Mouse (Mus musculus): ENCODE data around the gene Ydjc. TPM values are rescaled to one million over a fixed set of nuclear protein-coding genes. Genes with fewer than 3 reads are reported as not detected.

Ydjc gene
- polyA plus RNA-seq, 1 experiment from 2014 or later, result 19.8 TPM

DNA sequence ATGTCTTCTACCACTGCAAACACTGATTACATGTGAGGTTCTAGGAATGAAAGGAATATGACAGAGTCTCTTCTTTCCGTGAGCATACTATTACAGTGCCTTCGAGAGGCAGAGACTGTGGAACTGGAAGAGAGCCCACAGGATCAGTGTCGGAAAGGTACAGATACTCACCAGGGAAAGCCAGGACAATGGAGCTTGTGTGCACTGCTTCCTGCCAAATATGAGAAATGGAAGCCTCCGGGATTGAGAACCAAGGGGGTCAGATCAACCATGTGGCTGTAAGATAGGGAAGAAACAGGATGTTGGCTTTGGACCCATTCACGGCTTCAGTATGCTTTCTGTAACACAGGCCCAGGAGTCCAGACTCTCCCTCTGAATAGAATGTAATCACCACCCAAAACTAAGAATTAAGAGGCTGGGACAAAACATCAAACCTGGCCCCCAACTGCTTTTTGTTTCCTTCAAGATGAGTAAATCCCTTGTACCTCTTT lies 27.1 kb upstream of the Ydjc start:
- no peak overlapping the region for H3K4me2 ChIP-seq (replicated peaks; ENCODE audit: low read depth)
- no peak for TF ChIP-seq CTCF (IDR thresholded peaks at IDR 0.05; ENCODE audit: low read depth)
- no peak for TF ChIP-seq EP300 (optimal IDR thresholded peaks at IDR 0.05)
- ATAC-seq (ENCODE audit: low FRiP score, low TSS enrichment), result no peak
- no peak overlapping the region for H3K4me3 ChIP-seq (ENCODE audit: low read depth, low read length)
- DNase-seq (ENCODE audit: low spot score), result no peak
- no peaks in the 10 kb centered on the region for H3K27me3 ChIP-seq (ENCODE audit: control insufficient read depth, insufficient read depth, low read length)
- no peak overlapping the region for H3K9ac ChIP-seq (ENCODE audit: low read length)
- H3K27ac ChIP-seq (replicated peaks), result no peak overlapping the region
- WGBS, result 89% methylated on average over 5 of the region's 5 CpGs
- no peaks in the 10 kb centered on the region for H3K9me3 ChIP-seq (ENCODE audit: control insufficient read depth, low read length)
- H3K36me3 ChIP-seq (ENCODE audit: control insufficient read depth, insufficient read depth, low read length), result no peaks in the 10 kb centered on the region
- no peaks in the 10 kb centered on the region for H3K4me1 ChIP-seq (replicated peaks; ENCODE audit: control insufficient read depth, insufficient read depth)

DNA sequence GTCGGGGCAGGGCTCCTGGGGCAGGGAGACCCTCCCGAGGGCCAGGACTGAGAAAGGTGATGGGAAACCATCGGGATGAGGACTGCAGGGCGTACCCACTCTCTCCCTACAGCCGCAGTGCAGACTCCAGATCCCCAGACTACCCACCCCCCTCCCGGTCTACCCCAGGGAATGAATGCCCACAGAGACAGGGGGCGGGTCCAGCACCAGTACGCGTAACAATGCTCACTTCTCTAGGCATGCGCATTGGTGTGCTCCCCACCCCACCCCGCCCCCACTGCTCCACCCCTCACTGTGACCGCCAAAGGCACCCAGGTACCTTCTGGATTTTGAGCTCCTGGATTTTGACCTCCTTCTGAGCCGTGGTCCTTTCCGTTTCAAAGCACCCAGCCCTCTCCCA lies 22.9 kb upstream of the Ydjc start:
- H3K4me2 ChIP-seq (replicated peaks; ENCODE audit: low read depth), result no peak overlapping the region
- no peak overlapping the region for H3K4me3 ChIP-seq (ENCODE audit: low read depth, low read length)
- 69% methylated on average over 13 of the region's 14 CpGs for WGBS

DNA sequence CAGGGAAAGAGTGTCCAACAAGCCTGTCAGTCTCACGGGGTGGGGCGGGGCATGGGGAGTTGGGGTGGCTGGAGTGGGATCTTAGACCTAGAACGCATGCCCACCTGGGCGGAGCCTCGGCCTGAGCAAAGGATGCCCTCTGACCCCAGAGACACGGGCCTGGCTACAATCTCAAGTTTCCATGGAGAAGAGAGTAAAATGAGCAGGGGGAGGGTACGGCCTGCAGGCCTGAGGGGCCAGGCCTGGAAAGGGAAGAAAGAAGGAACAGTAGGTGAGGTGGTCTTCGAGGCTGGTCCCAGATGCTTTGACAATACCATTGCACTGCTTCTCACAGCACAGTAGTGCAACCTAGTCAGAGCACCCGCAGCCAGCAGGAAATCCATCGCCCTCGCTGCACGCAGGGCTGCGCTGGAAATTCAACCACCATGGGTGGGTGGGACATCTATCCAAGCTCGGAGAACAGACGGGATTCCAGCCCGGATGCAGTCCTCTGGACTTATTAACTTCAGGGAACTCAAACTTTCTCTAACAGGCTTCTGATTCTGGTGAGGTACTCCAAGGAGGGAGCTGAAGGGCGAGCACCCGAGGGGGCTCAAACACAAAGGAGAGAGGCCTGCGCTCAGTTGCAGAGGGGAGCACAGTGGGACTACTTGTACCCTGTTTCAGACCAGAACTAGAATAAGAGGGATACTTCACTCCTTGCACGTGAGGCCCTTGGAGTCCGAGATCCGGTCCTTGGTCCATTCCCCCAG lies 20.1 kb upstream of the Ydjc start:
- peak; percentile 3; the same call in 1 of the 2 replicates for ATAC-seq (ENCODE audit: low FRiP score, low TSS enrichment)
- peak overlapping the region; percentile 32 for H3K4me3 ChIP-seq (ENCODE audit: low read depth, low read length)
- no peak overlapping the region; the same call in 1 of the 2 replicates for H3K27ac ChIP-seq (replicated peaks)
- H3K9me3 ChIP-seq (ENCODE audit: control insufficient read depth, low read length), result no peaks in the 10 kb centered on the region
- no peaks in the 10 kb centered on the region for H3K36me3 ChIP-seq (ENCODE audit: control insufficient read depth, insufficient read depth, low read length)
- DNase-seq (ENCODE audit: low spot score), result peak; percentile 27
- no peaks in the 10 kb centered on the region for H3K27me3 ChIP-seq (ENCODE audit: control insufficient read depth, insufficient read depth, low read length)
- 0 out of 2 replicates have a peak, but pooled peaks cover 3% of the 10 kb centered on the region for H3K4me1 ChIP-seq (replicated peaks; ENCODE audit: control insufficient read depth, insufficient read depth)
- peak overlapping the region; percentile 67 for H3K4me2 ChIP-seq (replicated peaks; ENCODE audit: low read depth)
- no peak for TF ChIP-seq CTCF (IDR thresholded peaks at IDR 0.05; ENCODE audit: low read depth)
- no peak for TF ChIP-seq EP300 (optimal IDR thresholded peaks at IDR 0.05)
- WGBS, result 7% methylated on average over 22 of the region's 22 CpGs
- peak overlapping the region; percentile 45 for H3K9ac ChIP-seq (ENCODE audit: low read length)

More for the DNA sequence above, 22.9 kb upstream of the Ydjc start:
- no peak overlapping the region for H3K27ac ChIP-seq (replicated peaks)
- H3K9me3 ChIP-seq (ENCODE audit: control insufficient read depth, low read length), result no peaks in the 10 kb centered on the region
- DNase-seq (ENCODE audit: low spot score), result no peak
- no peaks in the 10 kb centered on the region for H3K27me3 ChIP-seq (ENCODE audit: control insufficient read depth, insufficient read depth, low read length)
- no peaks in the 10 kb centered on the region for H3K36me3 ChIP-seq (ENCODE audit: control insufficient read depth, insufficient read depth, low read length)
- H3K4me1 ChIP-seq (replicated peaks; ENCODE audit: control insufficient read depth, insufficient read depth), result 0 out of 2 replicates have a peak, but pooled peaks cover 3% of the 10 kb centered on the region
- no peak for ATAC-seq (ENCODE audit: low FRiP score, low TSS enrichment)
- no peak overlapping the region for H3K9ac ChIP-seq (ENCODE audit: low read length)
- TF ChIP-seq EP300 (optimal IDR thresholded peaks at IDR 0.05) (no peak), CTCF (IDR thresholded peaks at IDR 0.05; ENCODE audit: low read depth) (no peak)

DNA sequence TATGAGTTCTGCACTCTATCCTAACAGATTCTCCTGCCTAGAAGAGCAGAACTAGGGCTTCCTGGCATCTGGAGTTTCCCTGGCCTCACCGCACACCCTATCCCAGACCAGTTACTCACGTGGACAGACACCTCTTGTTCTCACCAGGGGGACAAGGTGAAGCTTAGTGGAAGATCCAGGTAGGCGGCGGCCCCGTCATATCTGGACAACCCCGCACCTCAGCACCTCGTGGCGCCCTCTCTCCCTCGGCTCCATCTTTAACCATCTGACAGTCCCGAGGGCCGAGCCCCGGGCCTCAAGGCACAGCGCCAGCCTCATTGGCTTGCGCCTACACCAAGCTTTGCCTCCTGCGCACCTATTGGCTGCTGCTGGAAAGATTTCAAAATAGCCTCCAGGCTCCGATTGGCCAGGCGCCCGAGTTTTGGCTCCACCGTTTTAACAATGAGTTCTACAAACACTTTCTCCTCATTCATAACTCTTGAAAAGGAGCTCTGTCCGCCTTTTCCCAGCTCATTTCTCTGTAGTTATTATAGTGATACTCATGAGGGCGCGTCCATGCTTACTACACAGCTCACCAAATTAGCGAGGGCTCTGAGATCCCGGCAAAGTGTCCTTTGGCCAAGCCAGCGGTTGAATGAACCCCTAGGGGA lies 19.4 kb upstream of the Ydjc start, which contains the start of gene 2610318N02Rik:
Gene 2610318N02Rik (minus strand): TSS at position 297 of the 650 bp plus-strand sequence.
- DNase-seq (ENCODE audit: low spot score) (peak; percentile 85), ATAC-seq (ENCODE audit: low FRiP score, low TSS enrichment) (peak; percentile 88)
- H3K9me3 ChIP-seq (ENCODE audit: control insufficient read depth, low read length), result no peaks in the 10 kb centered on the region
- no peaks in the 10 kb centered on the region for H3K36me3 ChIP-seq (ENCODE audit: control insufficient read depth, insufficient read depth, low read length)
- TF ChIP-seq EP300 (optimal IDR thresholded peaks at IDR 0.05), result no peak
- peak; percentile 15; the same call in 1 of the 2 replicates for TF ChIP-seq CTCF (IDR thresholded peaks at IDR 0.05; ENCODE audit: low read depth)
- no peaks in the 10 kb centered on the region for H3K27me3 ChIP-seq (ENCODE audit: control insufficient read depth, insufficient read depth, low read length)
- no peak within 1 kb of the TSS; the same call in 1 of the 2 replicates for H3K27ac ChIP-seq (replicated peaks)
- H3K4me1 ChIP-seq (replicated peaks; ENCODE audit: control insufficient read depth, insufficient read depth), result 0 out of 2 replicates have a peak, but pooled peaks cover 3% of the 10 kb centered on the region
- peak within 1 kb of the TSS; percentile 32 for H3K4me3 ChIP-seq (ENCODE audit: low read depth, low read length)
- peak within 1 kb of the TSS; percentile 67 for H3K4me2 ChIP-seq (replicated peaks; ENCODE audit: low read depth)
- WGBS, result 3% methylated on average over 25 of the region's 25 CpGs
- peak within 1 kb of the TSS; percentile 45 for H3K9ac ChIP-seq (ENCODE audit: low read length)

DNA sequence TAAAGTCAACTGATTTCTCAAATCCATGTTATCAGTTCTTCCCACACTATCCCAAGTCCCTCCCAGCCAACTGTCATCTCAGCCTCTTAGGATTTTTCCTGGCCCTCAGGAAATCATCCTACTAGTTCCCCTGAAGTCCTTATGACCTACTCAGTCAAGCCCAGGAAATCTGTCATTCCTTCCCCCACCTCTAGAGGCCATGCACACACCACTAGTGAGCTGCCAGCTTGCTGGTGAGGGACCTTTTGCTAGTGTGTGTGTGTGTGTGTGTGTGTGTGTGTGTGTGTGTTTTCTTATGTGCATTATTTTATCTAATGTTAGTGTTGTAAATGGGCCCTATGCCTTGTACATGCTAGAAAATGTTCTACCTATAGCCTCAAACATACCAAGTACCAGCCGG lies 17.1 kb upstream of the Ydjc start:
- no peak overlapping the region for H3K27ac ChIP-seq (replicated peaks)

More for the DNA sequence above, 17.1 kb upstream of the Ydjc start:
- ATAC-seq (ENCODE audit: low FRiP score, low TSS enrichment), result no peak
- H3K4me1 ChIP-seq (replicated peaks; ENCODE audit: control insufficient read depth, insufficient read depth), result 0 out of 2 replicates have a peak, but pooled peaks cover 5% of the 10 kb centered on the region
- TF ChIP-seq CTCF (IDR thresholded peaks at IDR 0.05; ENCODE audit: low read depth), result peak; percentile 86
- TF ChIP-seq EP300 (optimal IDR thresholded peaks at IDR 0.05), result no peak
- H3K4me2 ChIP-seq (replicated peaks; ENCODE audit: low read depth), result no peak overlapping the region
- H3K36me3 ChIP-seq (ENCODE audit: control insufficient read depth, insufficient read depth, low read length), result no peaks in the 10 kb centered on the region
- H3K4me3 ChIP-seq (ENCODE audit: low read depth, low read length), result no peak overlapping the region
- no peaks in the 10 kb centered on the region for H3K9me3 ChIP-seq (ENCODE audit: control insufficient read depth, low read length)
- WGBS, result 100% methylated on average over 1 of the region's 1 CpGs
- H3K9ac ChIP-seq (ENCODE audit: low read length), result no peak overlapping the region
- peak; percentile 69 for DNase-seq (ENCODE audit: low spot score)
- no peaks in the 10 kb centered on the region for H3K27me3 ChIP-seq (ENCODE audit: control insufficient read depth, insufficient read depth, low read length)
